ENCODE assay signal across 22 mouse cellular contexts in the genomic region with DNA sequence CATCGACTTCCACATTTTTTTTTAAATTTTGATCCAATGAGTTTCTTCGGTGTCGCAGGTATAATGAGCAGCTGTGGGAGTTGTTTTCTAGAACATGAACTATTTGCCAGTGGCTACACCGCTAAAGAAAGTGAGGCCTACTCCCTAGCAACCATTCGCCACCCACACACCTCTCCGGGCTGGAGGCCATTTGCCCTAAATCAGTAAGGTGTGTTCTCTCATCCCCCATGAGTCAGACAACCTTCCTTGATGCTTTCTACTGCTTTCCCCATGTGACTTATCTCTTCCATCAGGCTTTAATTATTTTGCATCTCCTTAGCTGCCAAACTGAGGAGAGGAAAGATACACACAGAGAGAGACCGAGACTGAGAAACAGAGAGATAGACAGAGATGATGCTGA. TPM values are rescaled to one million over a fixed set of nuclear protein-coding genes. Genes with fewer than 3 reads are reported as not detected.
DNase-seq lines count a peak whose midpoint lies in the region; ATAC-seq lines count a peak whose summit lies in the region.
"Had no signal": no experiment of that assay in that cellular context is flagged by ENCODE, and none has a peak within 500 bp of the region (broad histone marks: within the 10 kb centered on the region; RNA-seq: fewer than 3 reads in every experiment).

No protein-coding gene starts in this region.

- H3K4me1 ChIP-seq in intestine, embryonic 16.5 days (ENCODE audit: control insufficient read depth, insufficient read depth, low read length), result no peaks in the 10 kb centered on the region
- H3K4me1 ChIP-seq: embryonic facial prominence, embryonic 10.5 days; embryonic facial prominence, embryonic 12.5 days; forebrain, embryonic 13.5 days; forebrain, embryonic 15.5 days had no signal

- WGBS in intestine, embryonic 16.5 days, result 90% methylated on average over 7 of the region's 7 CpGs

- H3K36me3 ChIP-seq in intestine, embryonic 16.5 days (ENCODE audit: control insufficient read depth, insufficient read depth, low read length), result no peaks in the 10 kb centered on the region
- H3K36me3 ChIP-seq: embryonic facial prominence, embryonic 10.5 days; embryonic facial prominence, embryonic 12.5 days; forebrain, embryonic 15.5 days had no signal

- no peak overlapping the region for H3K4me2 ChIP-seq in intestine, embryonic 16.5 days (ENCODE audit: low read depth, low read length)
- H3K4me2 ChIP-seq: embryonic facial prominence, embryonic 12.5 days; forebrain, embryonic 13.5 days; forebrain, embryonic 15.5 days had no signal

- peak; percentile 63 for DNase-seq in CD4-positive helper T cell, adult 2 months (ENCODE audit: low read depth, low spot score)
- DNase-seq in brain, adult 2 months (ENCODE audit: low read depth, low spot score), result peak; percentile 29
- peak; percentile 45 for DNase-seq in induced T-regulatory cell, adult 2 months (ENCODE audit: low read depth)
- no peak for DNase-seq in spleen, postnatal 14 days (ENCODE audit: low spot score in 2 of 2)
- DNase-seq in liver, result no peak
- DNase-seq in thymus, adult 18-20 months, result no peak
- DNase-seq: adrenal gland, adult 8-10 months; adrenal gland, postnatal 14 days; adrenal gland, postnatal 36 days; B cell, adult 2 months; cerebellum, adult 11-12 months; cerebellum, adult 2 months; cerebellum, adult 9-10 months; cerebellum, postnatal 10 days; cerebellum, postnatal 25 days; forebrain, postnatal 0 days had no signal

- no peak overlapping the region for H3K27ac ChIP-seq in intestine, embryonic 16.5 days (ENCODE audit: low read length)
- H3K27ac ChIP-seq: embryonic facial prominence, embryonic 10.5 days; embryonic facial prominence, embryonic 12.5 days; forebrain, embryonic 13.5 days; forebrain, embryonic 15.5 days had no signal

- ATAC-seq in CD4-positive, CD25-positive, alpha-beta regulatory T cell, adult 4 months, result peak; percentile 62
- ATAC-seq in intestine, embryonic 16.5 days, result no peak
- ATAC-seq: forebrain, embryonic 13.5 days; forebrain, embryonic 15.5 days; forebrain, postnatal 0 days had no signal

- no peak overlapping the region for H3K9ac ChIP-seq in intestine, embryonic 16.5 days (ENCODE audit: low read depth, low read length)
- H3K9ac ChIP-seq: embryonic facial prominence, embryonic 12.5 days; forebrain, embryonic 13.5 days; forebrain, embryonic 15.5 days; forebrain, postnatal 0 days had no signal

- no peaks in the 10 kb centered on the region for H3K9me3 ChIP-seq in intestine, embryonic 16.5 days (ENCODE audit: control insufficient read depth, low read length)
- H3K9me3 ChIP-seq: embryonic facial prominence, embryonic 10.5 days; embryonic facial prominence, embryonic 12.5 days; forebrain, embryonic 13.5 days; forebrain, embryonic 15.5 days had no signal

- H3K4me3 ChIP-seq in intestine, embryonic 16.5 days (ENCODE audit: low read length), result no peak overlapping the region
- H3K4me3 ChIP-seq: embryonic facial prominence, embryonic 10.5 days; embryonic facial prominence, embryonic 12.5 days; forebrain, embryonic 13.5 days; forebrain, embryonic 15.5 days had no signal

- H3K27me3 ChIP-seq in intestine, embryonic 16.5 days (replicated peaks; ENCODE audit: control insufficient read depth, insufficient read depth, low read length), result no peaks in the 10 kb centered on the region
- H3K27me3 ChIP-seq: embryonic facial prominence, embryonic 12.5 days; forebrain, embryonic 13.5 days; forebrain, embryonic 15.5 days had no signal

RNA-seq across cellular contexts. Expression of gene Tnfsf11, which starts 43.7 kb away (rescaled TPM):
- 10 to 100 TPM in 1 of 2 experiments, 1 to 10 TPM in 1; 5.6 to 11.5 TPM for polyA plus RNA-seq in CD4-positive, CD25-positive, alpha-beta regulatory T cell, adult 4 months (2017; shearing (Covaris generic))
- polyA plus RNA-seq in intestine, embryonic 16.5 days (2015; fragmentation: Nextera tagmentation; extraction: Ambion mirVana), result 0.33 and 0.47 TPM in 2 replicates
- polyA plus RNA-seq: cerebellum, adult 2 months; forebrain, embryonic 15.5 days had no signal

Comparison
In these comparisons a context has a peak if more than half of its experiments do, and no peak if none do; other contexts are left out.
1. DNase-seq: peak in CD4-positive helper T cell, adult 2 months (single experiment), brain, adult 2 months (single experiment) and induced T-regulatory cell, adult 2 months (single experiment); none in spleen, postnatal 14 days (0 of 2), liver (single experiment) and thymus, adult 18-20 months (0 of 2).